Mouse (Mus musculus) C2C12 (cell line): ENCODE results near the gene Myo9a. TPM values are rescaled to one million over a fixed set of nuclear protein-coding genes. Genes with fewer than 3 reads are reported as not detected.
"Not testable (repeated sequence)": the region's sequence is repeated elsewhere in the genome, so short reads cannot be mapped to it uniquely, and the experiment has no call there.

Experiments
- H3K27me3 ChIP-seq: one replicate; pipeline ENCODE4 v1.6.1; 2011; ENCODE audit not compliant: control insufficient read depth, insufficient read depth, insufficient read length
- H3K36me3 ChIP-seq: one replicate; pipeline ENCODE4 v1.6.1; 2011; ENCODE audit not compliant: control insufficient read depth, insufficient read depth
- H3K4me3 ChIP-seq: one replicate; pipeline ENCODE4 v1.5.1; 2011; ENCODE audit warnings: mild to moderate bottlenecking, control low read depth; ENCODE audit not compliant: poor library complexity, insufficient read depth, severe bottlenecking
- H3K79me2 ChIP-seq: one replicate; pipeline ENCODE4 v1.6.1; 2011; ENCODE audit not compliant: control insufficient read depth, insufficient read depth
- H3K79me3 ChIP-seq: one replicate; pipeline ENCODE4 v1.6.1; 2011; ENCODE audit warnings: low read depth, control low read depth
- H3ac ChIP-seq: one replicate; pipeline ENCODE3; 2011; ENCODE audit warnings: low read depth; ENCODE audit not compliant: control insufficient read depth, insufficient read length
- CEBPB ChIP-seq: IDR thresholded peaks from one replicate; pipeline ENCODE4 v1.6.1; 2011; ENCODE audit warnings: low read depth, mild to moderate bottlenecking, control low read depth, moderate library complexity
- CTCF ChIP-seq: IDR thresholded peaks from one replicate; pipeline ENCODE4 v1.5.1; 2011; ENCODE audit not compliant: control insufficient read depth, insufficient read depth, insufficient read length
- FOSL1 ChIP-seq: IDR thresholded peaks from one replicate; pipeline ENCODE4 v1.8.0; 2011; ENCODE audit warnings: mild to moderate bottlenecking, low read length; ENCODE audit not compliant: poor library complexity, insufficient read depth, severe bottlenecking
- MAX ChIP-seq: IDR thresholded peaks from one replicate; pipeline ENCODE4 v1.6.1; 2011; ENCODE audit warnings: mild to moderate bottlenecking, control low read depth
- MYOD1 ChIP-seq: IDR thresholded peaks from one replicate; pipeline ENCODE4 v1.6.1; 2011; ENCODE audit warnings: low read depth; ENCODE audit not compliant: control insufficient read depth, insufficient read length
- MYOG ChIP-seq: IDR thresholded peaks from one replicate; pipeline ENCODE4 v1.6.1; 2011; ENCODE audit not compliant: control insufficient read depth, insufficient read length; ENCODE audit errors: extremely low read depth
- USF1 ChIP-seq: IDR thresholded peaks from one replicate; pipeline ENCODE4 v1.6.1; 2011; ENCODE audit warnings: low read depth, mild to moderate bottlenecking, control low read depth, moderate library complexity
- polyA plus RNA-seq: library from polyadenylated mRNA; unstranded; fragments of >200 nt; fragmentation: generic; extraction: Trizol; gene quantifications from one replicate; pipeline ENCODE4 v1.2.1, GENCODE M21; 2012; ENCODE audit warnings: missing spikeins

Gene Myo9a
- polyA plus RNA-seq, 1 experiment, result 2.5 TPM

- Histone ChIP-seq H3K4me3 (no peak overlapping the region), H3ac (no peak overlapping the region), H3K79me2 (peaks cover 12% of the 10 kb centered on the region), H3K27me3 (no peaks in the 10 kb centered on the region), H3K79me3 (peaks cover 7% of the 10 kb centered on the region), H3K36me3 (no peaks in the 10 kb centered on the region)
- TF ChIP-seq MYOG (no peak), CTCF (no peak), CEBPB (no peak), USF1 (no peak), FOSL1 (no peak), MYOD1 (no peak), MAX (no peak)
Measured at GRCm38 (mm10) chr9:59760515-59760914, 9.8 kb downstream of the Myo9a start.

- not testable (repeated sequence) for H3K4me3 ChIP-seq, H3K36me3 ChIP-seq, H3K79me3 ChIP-seq, H3K27me3 ChIP-seq, H3ac ChIP-seq
- peaks cover 15% of the 10 kb centered on the region for H3K79me2 ChIP-seq
Measured at GRCm38 (mm10) chr9:59766966-59767461, 16.3 kb downstream of the Myo9a start.

- not testable (repeated sequence) for H3K79me2 ChIP-seq, H3ac ChIP-seq, H3K79me3 ChIP-seq, H3K4me3 ChIP-seq, H3K27me3 ChIP-seq
- peaks cover 22% of the 10 kb centered on the region for H3K36me3 ChIP-seq
Measured at GRCm38 (mm10) chr9:59806046-59806774, 55.5 kb downstream of the Myo9a start.

GRCm38 (mm10) chr9:59884551-59884950 lies 133.9 kb downstream of the Myo9a start:
- Histone ChIP-seq H3ac (no peak overlapping the region), H3K4me3 (no peak overlapping the region), H3K79me3 (no peaks in the 10 kb centered on the region), H3K36me3 (peaks cover 3% of the 10 kb centered on the region), H3K79me2 (no peaks in the 10 kb centered on the region), H3K27me3 (no peaks in the 10 kb centered on the region)
- TF ChIP-seq CEBPB (no peak), MYOD1 (no peak), MYOG (no peak), MAX (no peak), USF1 (no peak), CTCF (no peak), FOSL1 (no peak)

GRCm38 (mm10) chr9:59903382-59903781 lies 152.7 kb downstream of the Myo9a start:
- TF ChIP-seq MAX, result no peak
- Histone ChIP-seq H3K36me3 (peaks cover 6% of the 10 kb centered on the region), H3K79me2 (no peaks in the 10 kb centered on the region), H3K79me3 (no peaks in the 10 kb centered on the region), H3ac (no peak overlapping the region), H3K27me3 (no peaks in the 10 kb centered on the region), H3K4me3 (no peak overlapping the region)

GRCm38 (mm10) chr9:59914761-59915160 lies 164.1 kb downstream of the Myo9a start:
- TF ChIP-seq MYOG, result no peak

GRCm38 (mm10) chr9:59930248-59930647 lies 179.6 kb downstream of the Myo9a start:
- Histone ChIP-seq H3K79me2 (no peaks in the 10 kb centered on the region), H3ac (no peak overlapping the region), H3K36me3 (peaks cover under 1% of the 10 kb centered on the region), H3K4me3 (no peak overlapping the region), H3K79me3 (no peaks in the 10 kb centered on the region), H3K27me3 (no peaks in the 10 kb centered on the region)
- TF ChIP-seq CTCF, result no peak
- no peak for TF ChIP-seq MYOG
- TF ChIP-seq FOSL1, result no peak
- no peak for TF ChIP-seq MYOD1
- no peak for TF ChIP-seq MAX

More at GRCm38 (mm10) chr9:59914761-59915160, 164.1 kb downstream of the Myo9a start:
- no peaks in the 10 kb centered on the region for H3K79me3 ChIP-seq
- no peak overlapping the region for H3ac ChIP-seq
- peaks cover 3% of the 10 kb centered on the region for H3K36me3 ChIP-seq
- no peaks in the 10 kb centered on the region for H3K27me3 ChIP-seq
- H3K4me3 ChIP-seq, result no peak overlapping the region
- H3K79me2 ChIP-seq, result no peaks in the 10 kb centered on the region

- H3K27me3 ChIP-seq, H3K79me3 ChIP-seq, H3K4me3 ChIP-seq, H3K36me3 ChIP-seq, H3ac ChIP-seq, H3K79me2 ChIP-seq: not testable (repeated sequence)
Measured at GRCm38 (mm10) chr9:59935866-59936265, 185.2 kb downstream of the Myo9a start.
